Mouse (Mus musculus) small intestine, adult 2 months (tissue): Measurements from ENCODE around the gene Igdcc4. TPM values are rescaled to one million over a fixed set of nuclear protein-coding genes. Genes with fewer than 3 reads are reported as not detected.
"Not testable (repeated sequence)": the region's sequence is repeated elsewhere in the genome, so short reads cannot be mapped to it uniquely, and the experiment has no call there.

Experiments
- H3K27ac ChIP-seq: fragments of 200-500 bp; 2 replicates; pipeline ENCODE4 v1.5.1; 2012; ENCODE audit warnings: low read depth, low read length, control low read depth, inconsistent platforms; ENCODE audit not compliant: insufficient read depth
- H3K27me3 ChIP-seq: fragments of 200-500 bp; 2 replicates; pipeline ENCODE4 v1.6.1; 2012; ENCODE audit warnings: mild to moderate bottlenecking, moderate library complexity, low read length, inconsistent platforms; ENCODE audit not compliant: control insufficient read depth, insufficient read depth
- H3K36me3 ChIP-seq: fragments of 200-500 bp; 2 replicates; pipeline ENCODE4 v1.6.1; 2012; ENCODE audit warnings: mild to moderate bottlenecking, low read length, control low read depth, inconsistent platforms; ENCODE audit not compliant: control insufficient read depth, insufficient read depth
- H3K4me1 ChIP-seq: fragments of 200-500 bp; 2 replicates; pipeline ENCODE4 v1.6.1; 2012; ENCODE audit warnings: low read length, inconsistent platforms, mixed read lengths; ENCODE audit not compliant: control insufficient read depth, insufficient read depth, insufficient read length
- H3K4me3 ChIP-seq: fragments of 200-500 bp; 2 replicates; pipeline ENCODE4 v1.5.1; 2012; ENCODE audit warnings: low read depth, mild to moderate bottlenecking, control low read depth, inconsistent platforms, low read length, moderate library complexity
- CTCF ChIP-seq: fragments of 200-500 bp; IDR thresholded peaks from 2 replicates; pipeline ENCODE4 v1.5.1; 2012; ENCODE audit warnings: low read depth, mild to moderate bottlenecking, control low read depth, inconsistent platforms, low read length, moderate library complexity, mixed read lengths; ENCODE audit not compliant: insufficient replicate concordance, insufficient read length; ENCODE audit errors: extremely low read depth
- POLR2A ChIP-seq: fragments of 200-500 bp; IDR thresholded peaks from 2 replicates; pipeline ENCODE4 v1.6.1; 2012; ENCODE audit warnings: low read depth, mild to moderate bottlenecking, control low read depth, inconsistent platforms, low read length, moderate library complexity
- WGBS: fragments of 180-500 bp; shearing (Covaris S2); methylation state at CpG from one replicate; pipeline ENCODE4 v1.1.7; 2018; 5-methylcytosine and 5-hydroxymethylcytosine counted together
- polyA plus RNA-seq: library from polyadenylated mRNA; depleted of rRNA; stranded (reverse); fragments of >200 nt; gene quantifications from 2 replicates; pipeline ENCODE4 v1.2.3, GENCODE M21; 2012; rRNA removed

Igdcc4 gene
- 1.8 and 2.3 TPM in 2 replicates for polyA plus RNA-seq

DNA sequence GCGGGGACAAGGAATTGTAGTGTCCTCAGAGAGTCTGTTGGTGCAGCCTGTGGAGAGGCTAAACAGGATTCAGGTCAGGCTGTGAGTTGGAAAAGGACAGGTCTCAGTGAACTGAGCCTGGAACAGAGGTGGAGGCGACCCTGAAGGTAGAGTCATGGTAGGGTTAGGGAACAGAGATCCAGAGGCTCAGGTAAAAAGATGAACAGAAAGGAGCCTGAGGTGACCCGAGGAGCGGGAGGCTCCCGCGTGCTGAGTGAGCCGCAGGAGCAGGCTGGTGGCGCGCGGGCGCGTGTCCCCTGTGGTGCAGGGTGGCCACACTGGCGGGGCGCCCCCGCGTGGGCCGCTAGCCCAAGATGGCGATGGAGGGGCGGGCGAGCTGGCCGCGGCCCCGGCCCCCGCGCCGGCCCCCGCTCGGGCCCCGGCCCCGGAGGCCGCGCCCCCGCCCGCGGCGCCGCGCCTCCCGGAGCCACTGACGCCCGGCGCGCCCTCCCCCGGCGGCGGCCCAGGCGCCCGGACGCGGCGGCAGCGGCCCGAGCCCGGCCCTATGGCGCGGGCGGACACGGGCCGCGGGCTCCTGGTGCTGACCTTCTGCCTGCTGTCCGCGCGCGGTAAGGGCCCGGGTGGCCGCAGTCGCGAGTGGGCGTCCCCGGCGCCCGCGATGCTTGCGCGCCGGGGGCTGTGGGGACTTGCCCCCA, at the start of gene Igdcc4:
Gene Igdcc4 (plus strand): TSS at position 496 of the 695 bp plus-strand sequence.
- TF ChIP-seq CTCF (no peak), POLR2A (no peak)
- peaks cover 9% of the 10 kb centered on the region for H3K4me1 ChIP-seq
- H3K27me3 ChIP-seq: peaks cover 11% of the 10 kb centered on the region
- H3K4me3 ChIP-seq: peak within 1 kb of the TSS; percentile 56
- WGBS: 5% methylated on average over 73 of the region's 76 CpGs
- H3K36me3 ChIP-seq: no peaks in the 10 kb centered on the region
- H3K27ac ChIP-seq: no peak within 1 kb of the TSS

DNA sequence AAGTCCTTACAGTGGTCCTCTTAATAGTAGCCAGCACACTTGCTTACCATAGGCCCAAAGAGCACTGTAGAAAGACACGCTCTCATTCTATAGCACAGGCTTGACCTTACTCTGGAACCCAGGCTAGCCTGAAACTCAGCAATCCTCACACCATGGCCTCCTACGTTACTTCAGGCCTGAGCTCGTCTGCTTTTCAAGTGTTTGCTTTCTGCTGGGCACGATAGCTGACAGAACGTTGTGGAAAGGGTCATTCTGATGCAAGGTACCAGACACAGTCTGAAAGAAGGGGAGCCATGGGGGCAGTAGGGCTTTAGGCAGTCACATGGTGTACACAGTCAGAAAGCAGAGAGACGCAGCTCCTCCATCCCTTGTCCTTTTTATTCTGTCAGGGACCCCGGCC, 37.0 kb upstream of the Igdcc4 start:
- H3K36me3 ChIP-seq: peaks cover 78% of the 10 kb centered on the region
- no peak for TF ChIP-seq CTCF
- no peak for TF ChIP-seq POLR2A
- H3K4me3 ChIP-seq: no peak overlapping the region
- no peaks in the 10 kb centered on the region for H3K4me1 ChIP-seq
- no peaks in the 10 kb centered on the region for H3K27me3 ChIP-seq
- H3K27ac ChIP-seq: no peak overlapping the region
- WGBS: 93% methylated on average over 7 of the region's 7 CpGs

GRCm38 (mm10) chr9:65070587-65070986, 30.7 kb upstream of the Igdcc4 start:
- 76% methylated on average over 3 of the region's 3 CpGs for WGBS
- TF ChIP-seq CTCF (no peak), POLR2A (no peak)
- Histone ChIP-seq H3K4me3 (no peak overlapping the region), H3K27ac (no peak overlapping the region), H3K4me1 (no peaks in the 10 kb centered on the region), H3K27me3 (no peaks in the 10 kb centered on the region), H3K36me3 (peaks cover 56% of the 10 kb centered on the region)

- Histone ChIP-seq H3K4me3 (no peak overlapping the region), H3K27me3 (no peaks in the 10 kb centered on the region), H3K36me3 (peaks cover 50% of the 10 kb centered on the region), H3K27ac (no peak overlapping the region), H3K4me1 (no peaks in the 10 kb centered on the region)
- WGBS: 82% methylated on average over 9 of the region's 9 CpGs
- TF ChIP-seq POLR2A (no peak), CTCF (no peak)
These were observed 27.7 kb upstream of the Igdcc4 start for GRCm38 (mm10) chr9:65073555-65073954.

DNA sequence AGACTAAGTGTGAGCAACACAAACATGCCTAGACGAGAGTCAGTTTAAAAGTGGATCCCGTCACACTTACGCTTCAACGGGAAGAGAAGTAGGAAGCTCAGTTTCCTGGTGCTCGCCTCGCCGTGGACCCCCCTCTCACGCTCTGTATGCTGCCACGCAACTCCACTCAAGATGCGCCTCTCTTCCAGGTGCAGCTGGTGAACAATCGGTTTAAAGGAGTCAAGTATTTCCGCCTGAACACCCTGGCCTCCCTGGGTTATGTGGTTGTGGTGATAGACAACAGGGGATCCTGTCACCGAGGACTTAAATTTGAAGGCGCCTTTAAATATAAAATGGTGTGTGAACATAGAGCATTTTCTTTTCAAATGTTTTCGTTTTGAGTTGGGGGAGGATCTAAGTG, 27.0 kb upstream of the Igdcc4 start:
- H3K27ac ChIP-seq: no peak overlapping the region
- H3K4me1 ChIP-seq: no peaks in the 10 kb centered on the region
- peaks cover 50% of the 10 kb centered on the region for H3K36me3 ChIP-seq
- H3K4me3 ChIP-seq: no peak overlapping the region
- TF ChIP-seq POLR2A (no peak), CTCF (no peak)
- 88% methylated on average over 15 of the region's 15 CpGs for WGBS
- H3K27me3 ChIP-seq: no peaks in the 10 kb centered on the region

DNA sequence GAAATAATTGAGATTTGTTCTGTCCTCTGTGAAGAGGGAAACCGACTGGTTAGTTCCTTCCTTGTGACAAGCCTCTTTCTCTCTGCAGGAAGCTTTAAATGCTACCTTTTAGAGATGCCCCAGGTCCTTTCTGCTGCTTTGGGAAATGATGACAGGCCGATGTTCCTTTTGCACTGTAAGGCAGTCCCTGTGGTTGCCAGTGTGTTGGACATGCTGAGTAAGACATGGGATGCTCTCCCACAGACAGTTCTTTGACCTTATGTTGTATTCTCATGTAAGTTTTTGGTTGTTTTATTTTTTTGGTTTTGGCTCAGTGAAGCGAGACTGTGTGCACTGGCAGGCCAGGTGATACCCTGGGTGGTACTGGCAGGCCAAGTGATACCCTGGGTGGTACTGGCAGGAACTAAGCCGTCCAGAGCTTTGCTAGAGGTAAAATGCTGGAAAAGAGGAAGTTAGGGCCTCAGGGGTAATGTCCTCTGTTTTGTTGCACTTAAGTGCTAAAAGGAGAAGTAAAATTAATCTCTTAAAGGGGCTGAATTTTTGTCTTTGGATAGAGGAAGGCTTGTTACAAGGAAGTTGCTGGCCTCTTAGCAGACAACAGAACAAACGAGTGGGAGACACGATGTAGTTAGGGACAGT, 26.3 kb upstream of the Igdcc4 start:
- H3K4me3 ChIP-seq: no peak overlapping the region
- no peaks in the 10 kb centered on the region for H3K4me1 ChIP-seq
- TF ChIP-seq POLR2A: no peak
- TF ChIP-seq CTCF: no peak
- no peaks in the 10 kb centered on the region for H3K27me3 ChIP-seq
- no peak overlapping the region for H3K27ac ChIP-seq
- peaks cover 50% of the 10 kb centered on the region for H3K36me3 ChIP-seq
- 81% methylated on average over 6 of the region's 6 CpGs for WGBS

DNA sequence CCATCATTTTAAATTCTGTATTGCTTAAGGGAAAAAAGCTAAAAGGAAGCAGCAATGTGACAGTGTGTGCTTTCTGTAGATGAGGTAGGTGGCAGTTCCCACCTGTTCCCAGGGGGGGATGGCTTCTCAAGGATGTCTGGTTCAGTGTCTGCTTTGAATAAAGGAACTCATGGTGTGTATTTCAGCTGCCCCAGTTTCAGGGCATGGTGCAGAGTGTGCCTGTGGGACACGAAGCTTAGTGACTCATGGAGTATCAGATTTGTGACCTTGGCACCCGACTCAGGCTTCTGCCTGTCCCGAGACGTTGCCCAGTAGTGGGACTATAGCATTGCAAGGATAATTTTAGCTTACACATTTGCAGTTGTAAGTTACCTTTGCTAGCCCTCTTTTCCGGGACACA, 23.8 kb upstream of the Igdcc4 start:
- 75% methylated on average over 5 of the region's 5 CpGs for WGBS
- peaks cover 48% of the 10 kb centered on the region for H3K36me3 ChIP-seq
- no peak overlapping the region for H3K27ac ChIP-seq
- no peak for TF ChIP-seq CTCF
- no peak for TF ChIP-seq POLR2A
- no peak overlapping the region for H3K4me3 ChIP-seq
- H3K27me3 ChIP-seq: no peaks in the 10 kb centered on the region
- H3K4me1 ChIP-seq: no peaks in the 10 kb centered on the region

GRCm38 (mm10) chr9:65080141-65080540, 21.1 kb upstream of the Igdcc4 start:
- peaks cover 47% of the 10 kb centered on the region for H3K36me3 ChIP-seq
- WGBS: 89% methylated on average over 2 of the region's 2 CpGs

More at GRCm38 (mm10) chr9:65080141-65080540, 21.1 kb upstream of the Igdcc4 start:
- H3K27me3 ChIP-seq, H3K27ac ChIP-seq, H3K4me3 ChIP-seq, H3K4me1 ChIP-seq: not testable (repeated sequence)
